Mouse (Mus musculus) heart, adult 9 months (tissue): ENCODE measurements around the gene Klc1.

Source experiments
- DNase-seq, 2 experiments: peaks; one replicate each; pipeline ENCODE4 v3.0.0; 2022; ENCODE audit warnings: low spot score in 2 of 2

Klc1 gene

GRCm38 (mm10) chr12:111769816-111770577 is 11.3 kb downstream of the Klc1 start:
- DNase-seq: no peak

DNA sequence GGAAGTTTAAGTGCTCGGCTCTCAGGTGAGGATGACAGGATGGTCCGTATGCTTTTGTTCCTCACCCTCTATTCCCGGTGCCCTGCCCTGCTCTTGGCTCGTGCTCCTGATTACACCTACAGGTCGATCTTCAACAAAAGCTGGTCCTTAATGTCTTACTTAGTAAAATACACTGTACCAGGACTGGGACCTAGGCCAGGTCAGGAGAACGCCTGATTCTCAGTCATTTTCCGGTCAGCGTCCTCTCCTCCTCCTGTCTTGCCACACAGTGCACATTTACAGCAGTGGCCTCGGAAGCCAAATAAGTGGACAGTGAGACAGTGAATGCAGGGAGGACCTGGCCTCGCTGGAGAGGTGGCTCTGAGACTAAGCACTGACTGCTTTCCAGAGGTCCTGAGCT is 12.0 kb downstream of the Klc1 start:
- DNase-seq: no peak

GRCm38 (mm10) chr12:111774156-111774555 is 15.5 kb downstream of the Klc1 start:
- no peak for DNase-seq

GRCm38 (mm10) chr12:111774845-111775244 is 16.2 kb downstream of the Klc1 start:
- no peak for DNase-seq

DNA sequence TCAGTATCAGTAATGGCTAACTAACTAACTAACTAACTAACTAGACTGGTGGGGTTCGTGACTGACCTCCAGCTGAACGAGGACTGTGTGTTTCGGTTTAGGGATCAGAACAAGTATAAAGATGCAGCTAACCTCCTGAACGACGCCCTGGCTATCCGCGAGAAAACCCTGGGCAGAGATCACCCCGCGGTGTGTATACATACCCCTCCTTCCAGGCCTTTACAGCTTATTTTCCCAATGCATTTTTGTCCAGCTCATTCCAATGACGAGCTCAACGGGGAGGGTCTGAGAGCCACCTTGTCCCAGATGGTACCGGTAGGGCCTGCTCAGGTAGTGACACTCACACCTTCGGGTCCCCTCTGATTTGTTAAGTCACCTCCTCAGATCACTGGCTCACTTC is 19.3 kb downstream of the Klc1 start:
- no peak for DNase-seq

- no peak for DNase-seq
Measured at GRCm38 (mm10) chr12:111779544-111779943, 20.9 kb downstream of the Klc1 start.

GRCm38 (mm10) chr12:111785174-111785573 is 26.5 kb downstream of the Klc1 start:
- no peak for DNase-seq

DNA sequence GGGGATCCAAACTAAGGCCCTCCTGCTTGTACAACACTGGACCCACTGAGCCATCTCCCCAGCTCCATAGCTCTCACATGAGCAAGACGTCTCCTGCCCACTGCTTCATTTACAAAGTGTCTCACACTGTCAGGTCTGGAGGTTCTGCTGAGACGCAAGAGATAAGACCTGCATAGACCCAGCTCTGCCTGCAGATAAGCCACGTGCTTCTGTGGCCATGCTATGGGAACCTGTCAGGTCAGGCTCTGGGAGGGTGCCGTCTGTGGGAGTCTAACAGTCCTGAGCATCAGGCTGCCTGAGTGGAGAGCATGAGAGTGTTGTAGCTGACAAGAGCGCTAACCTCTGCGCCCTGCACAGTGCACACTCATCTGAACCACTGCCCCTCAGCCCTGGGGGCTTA is 28.4 kb downstream of the Klc1 start:
- DNase-seq: no peak

- no peak for DNase-seq
Measured at GRCm38 (mm10) chr12:111790090-111790489, 31.4 kb downstream of the Klc1 start.

DNA sequence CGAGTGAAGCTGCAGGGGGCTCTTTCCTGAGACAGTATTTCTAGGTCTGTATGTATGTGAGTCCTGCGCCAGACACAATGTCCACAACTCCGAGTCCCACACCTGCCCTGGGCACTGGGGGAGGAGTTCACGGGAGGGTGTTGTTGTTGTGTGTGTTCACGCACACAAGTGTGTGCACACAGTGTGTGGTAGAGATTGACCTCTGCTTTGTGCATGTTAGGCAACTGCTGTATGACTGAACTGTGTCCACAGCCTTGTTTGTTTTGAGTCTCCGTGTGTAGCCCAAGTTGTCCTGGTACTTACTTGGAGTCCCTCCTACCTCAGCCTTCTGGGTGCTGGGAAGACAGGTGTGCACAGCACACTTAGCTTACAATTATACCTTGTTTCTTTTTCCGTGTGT is 32.0 kb downstream of the Klc1 start:
- no peak for DNase-seq

- DNase-seq: no peak
Measured at GRCm38 (mm10) chr12:111791474-111792104, 32.9 kb downstream of the Klc1 start.

GRCm38 (mm10) chr12:111794102-111794501 is 35.5 kb downstream of the Klc1 start:
- DNase-seq: peak; percentile 51 to 66

DNA sequence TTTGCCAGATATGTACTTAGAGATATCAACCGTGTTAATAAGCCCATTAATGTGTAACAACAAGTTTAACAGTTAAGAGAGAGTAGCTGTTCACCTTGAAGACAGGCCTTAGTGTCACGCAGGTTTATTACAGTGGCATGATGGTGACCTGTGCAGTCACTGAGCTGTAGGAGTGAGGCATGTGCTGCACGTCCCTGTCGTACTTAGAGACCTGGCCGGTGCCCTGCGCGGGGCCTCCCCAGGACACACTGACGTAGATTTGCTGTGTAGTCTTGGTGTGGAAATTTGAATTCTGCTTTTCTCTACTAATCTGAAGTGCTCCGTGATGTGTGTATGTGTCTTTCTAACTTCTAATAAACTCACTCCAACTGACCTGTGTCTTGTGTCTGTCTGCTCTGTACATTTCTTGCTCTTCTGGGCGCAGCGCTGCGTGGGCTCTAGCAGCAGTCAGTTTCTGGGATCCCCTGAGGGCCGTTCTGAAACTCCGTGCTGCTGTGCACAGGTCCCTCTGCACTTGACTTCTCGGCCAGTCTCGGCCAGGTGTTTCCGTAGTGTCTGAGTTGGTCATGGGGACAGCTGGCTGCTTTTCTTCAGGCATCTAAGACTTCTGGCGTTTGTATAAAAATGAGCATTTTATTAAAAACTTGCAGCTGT is 36.0 kb downstream of the Klc1 start:
- no peak for DNase-seq

DNA sequence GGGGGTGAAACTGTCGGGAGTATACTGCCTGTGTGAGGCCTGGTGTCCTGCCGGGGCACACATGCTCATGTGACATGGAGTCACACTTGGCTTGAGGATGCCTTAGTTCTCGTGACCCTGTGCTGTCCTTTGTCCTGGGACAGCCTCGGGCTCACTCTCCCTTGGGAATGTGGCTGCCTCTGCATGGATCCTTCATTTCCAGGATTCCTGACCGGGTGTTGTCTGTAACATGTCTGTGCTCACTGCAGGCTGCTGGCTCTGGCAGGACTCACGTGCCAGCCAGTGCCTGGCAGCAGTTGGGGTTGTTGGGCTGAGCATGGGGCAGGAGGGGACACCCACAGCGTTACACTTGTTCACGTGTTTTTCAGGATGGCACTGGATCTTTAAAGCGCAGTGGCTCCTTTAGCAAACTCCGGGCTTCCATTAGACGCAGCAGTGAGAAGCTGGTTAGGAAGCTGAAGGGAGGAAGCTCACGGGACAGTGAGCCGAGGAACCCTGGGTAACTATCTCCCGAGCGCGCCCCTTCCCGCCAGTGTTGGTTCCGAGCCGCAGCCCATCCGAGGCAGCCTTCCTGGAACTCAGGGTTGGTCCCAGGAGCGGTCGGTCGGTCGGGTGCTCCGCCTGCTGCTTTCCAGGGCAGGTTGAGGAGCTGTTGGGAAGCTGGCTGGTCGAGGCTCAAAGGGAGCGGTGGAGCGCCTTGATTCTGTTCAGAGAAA is 36.7 kb downstream of the Klc1 start:
- peak; percentile 63 to 65 for DNase-seq

DNA sequence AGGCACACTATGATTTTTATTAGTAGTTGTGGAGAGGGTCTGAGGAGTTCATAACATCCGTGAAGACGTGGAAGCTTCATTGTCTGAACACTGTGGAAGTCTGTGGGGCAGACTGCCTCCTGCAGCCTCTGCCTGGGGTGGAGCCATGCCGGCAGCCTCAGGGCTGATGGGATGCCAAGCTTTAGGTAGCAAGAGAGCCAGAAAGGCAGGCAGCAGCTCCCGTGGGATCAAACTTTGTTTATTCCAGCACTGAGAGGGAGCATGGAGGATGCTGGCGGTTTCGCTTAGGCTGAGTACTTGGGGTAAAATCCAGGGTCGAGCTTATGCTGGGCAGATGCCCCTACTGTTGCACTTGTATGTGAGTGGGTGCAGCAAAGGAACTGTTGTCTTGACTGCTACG is 38.6 kb downstream of the Klc1 start:
- no peak for DNase-seq

- DNase-seq: no peak
Measured at GRCm38 (mm10) chr12:111798493-111798892, 39.8 kb downstream of the Klc1 start.

- peak in 1 of 2 experiments; percentile 38 for DNase-seq
Measured at GRCm38 (mm10) chr12:111800459-111801183, 42.0 kb downstream of the Klc1 start.

- DNase-seq: no peak
Measured at GRCm38 (mm10) chr12:111803538-111803937, 44.9 kb downstream of the Klc1 start.

DNA sequence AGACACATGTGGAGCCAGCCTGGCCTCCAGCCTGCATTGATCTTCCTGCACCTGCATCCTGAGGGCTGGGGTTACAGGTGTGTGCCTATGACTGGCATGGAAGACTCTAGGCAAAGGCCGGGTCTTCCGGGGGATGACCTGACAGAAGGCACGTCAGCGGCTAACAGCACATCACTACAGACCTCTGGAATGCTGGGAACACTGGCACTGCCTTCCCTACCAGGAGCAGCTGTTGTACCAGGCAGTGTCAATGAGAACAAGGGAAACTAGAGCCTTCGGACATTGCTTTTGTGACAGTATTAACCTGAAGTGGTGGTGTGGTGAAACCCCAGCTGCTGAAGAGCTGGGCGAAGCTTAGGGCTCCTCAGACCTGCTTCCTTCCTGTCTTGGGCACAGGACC is 50.1 kb downstream of the Klc1 start:
- no peak for DNase-seq

- DNase-seq: peak; percentile 62 to 71
Measured at GRCm38 (mm10) chr12:111809762-111810161, 51.1 kb downstream of the Klc1 start.

DNA sequence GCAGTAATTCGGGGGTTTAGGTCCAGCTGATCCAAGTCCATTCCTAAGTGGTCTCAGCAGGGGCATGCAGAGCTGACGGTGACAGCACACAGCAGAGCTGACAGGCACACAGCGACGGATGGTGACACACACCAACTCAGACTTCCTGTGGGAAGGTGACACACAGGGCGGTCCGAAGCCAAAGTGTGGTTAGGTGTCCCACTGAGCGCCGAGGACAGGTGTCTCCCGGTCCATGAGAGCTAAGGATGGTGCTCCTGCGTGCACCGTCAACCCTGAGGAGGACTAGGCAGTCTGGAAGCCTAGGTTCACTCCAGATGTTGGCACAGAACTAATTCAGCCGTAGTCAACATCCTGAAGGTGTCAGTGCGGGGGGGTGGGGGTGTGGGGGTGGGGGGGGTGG is 53.4 kb downstream of the Klc1 start:
- DNase-seq: no peak

- DNase-seq: no peak
Measured at GRCm38 (mm10) chr12:111812611-111813010, 54.0 kb downstream of the Klc1 start.
